Mouse (Mus musculus): ENCODE measurements around the gene Cblc. TPM values are rescaled to one million over a fixed set of nuclear protein-coding genes. Genes with fewer than 3 reads are reported as not detected.

Cblc gene
- polyA plus RNA-seq (2014; fragmentation: Nextera tagmentation; extraction: Ambion mirVana): 0.28 and 0.84 TPM in 2 replicates

- no peak within 1 kb of the TSS for H3K27ac ChIP-seq (ENCODE audit: low read depth, low read length)
- H3K4me1 ChIP-seq (replicated peaks; ENCODE audit: control insufficient read depth, insufficient read depth, low read length): no peaks in the 10 kb centered on the region
- H3K4me2 ChIP-seq (ENCODE audit: low read depth, low read length, severe bottlenecking): no peak within 1 kb of the TSS
- H3K9me3 ChIP-seq (ENCODE audit: control insufficient read depth, low read length): no peaks in the 10 kb centered on the region
- ATAC-seq (replicated peaks; ENCODE audit: low FRiP score): 0 out of 2 replicates have a peak, but pooled peaks have one; percentile 18
- H3K9ac ChIP-seq (ENCODE audit: low read length): no peak within 1 kb of the TSS
- no peaks in the 10 kb centered on the region for H3K36me3 ChIP-seq (ENCODE audit: control insufficient read depth, insufficient read depth, low read length)
- DNase-seq (ENCODE audit: low spot score): peak; percentile 86
- no peak within 1 kb of the TSS for H3K4me3 ChIP-seq (ENCODE audit: low read depth, low read length)
- WGBS: 4% methylated on average over 32 of the region's 32 CpGs
- H3K27me3 ChIP-seq (ENCODE audit: control insufficient read depth, insufficient read depth, low read length): peaks cover 17% of the 10 kb centered on the region
Observed at GRCm38 (mm10) chr7:19796697-19797588, at the start of gene Cblc. TSS of gene Cblc (minus strand) at chr7:19796809.

- no peaks in the 10 kb centered on the region for H3K36me3 ChIP-seq (ENCODE audit: control insufficient read depth, insufficient read depth, low read length)
- WGBS: 69% methylated on average over 15 of the region's 15 CpGs
- H3K9me3 ChIP-seq (ENCODE audit: control insufficient read depth, low read length): no peaks in the 10 kb centered on the region
- DNase-seq (ENCODE audit: low spot score) (peak; percentile 48), ATAC-seq (replicated peaks; ENCODE audit: low FRiP score) (no peak)
- H3K4me2 ChIP-seq (ENCODE audit: low read depth, low read length, severe bottlenecking): no peak overlapping the region
- H3K9ac ChIP-seq (ENCODE audit: low read length): no peak overlapping the region
- H3K27me3 ChIP-seq (ENCODE audit: control insufficient read depth, insufficient read depth, low read length): 0 out of 2 replicates have a peak, but pooled peaks cover 2% of the 10 kb centered on the region
- no peak overlapping the region for H3K27ac ChIP-seq (ENCODE audit: low read depth, low read length)
- no peak overlapping the region for H3K4me3 ChIP-seq (ENCODE audit: low read depth, low read length)
- H3K4me1 ChIP-seq (replicated peaks; ENCODE audit: control insufficient read depth, insufficient read depth, low read length): 0 out of 2 replicates have a peak, but pooled peaks cover 2% of the 10 kb centered on the region
Observed at GRCm38 (mm10) chr7:19844521-19845171, 48.0 kb upstream of the Cblc start.

- no peak overlapping the region for H3K9ac ChIP-seq (ENCODE audit: low read length)
- 5% methylated on average over 11 of the region's 11 CpGs for WGBS
- 0 out of 2 replicates have a peak, but pooled peaks cover 2% of the 10 kb centered on the region for H3K27me3 ChIP-seq (ENCODE audit: control insufficient read depth, insufficient read depth, low read length)
Observed at GRCm38 (mm10) chr7:19843561-19843960, 47.0 kb upstream of the Cblc start.

GRCm38 (mm10) chr7:19842885-19843504 is 46.4 kb upstream of the Cblc start:
- H3K27ac ChIP-seq (ENCODE audit: low read depth, low read length): no peak overlapping the region
- 0 out of 2 replicates have a peak, but pooled peaks cover 2% of the 10 kb centered on the region for H3K4me1 ChIP-seq (replicated peaks; ENCODE audit: control insufficient read depth, insufficient read depth, low read length)
- no peaks in the 10 kb centered on the region for H3K36me3 ChIP-seq (ENCODE audit: control insufficient read depth, insufficient read depth, low read length)
- 29% methylated on average over 19 of the region's 19 CpGs for WGBS
- no peak overlapping the region for H3K9ac ChIP-seq (ENCODE audit: low read length)
- no peak for ATAC-seq (replicated peaks; ENCODE audit: low FRiP score)
- H3K4me3 ChIP-seq (ENCODE audit: low read depth, low read length): no peak overlapping the region
- no peak overlapping the region for H3K4me2 ChIP-seq (ENCODE audit: low read depth, low read length, severe bottlenecking)
- 0 out of 2 replicates have a peak, but pooled peaks cover 2% of the 10 kb centered on the region for H3K27me3 ChIP-seq (ENCODE audit: control insufficient read depth, insufficient read depth, low read length)
- H3K9me3 ChIP-seq (ENCODE audit: control insufficient read depth, low read length): no peaks in the 10 kb centered on the region
- peak; percentile 50 for DNase-seq (ENCODE audit: low spot score)

More at GRCm38 (mm10) chr7:19843561-19843960, 47.0 kb upstream of the Cblc start:
- no peaks in the 10 kb centered on the region for H3K9me3 ChIP-seq (ENCODE audit: control insufficient read depth, low read length)
- ATAC-seq (replicated peaks; ENCODE audit: low FRiP score) (peak; percentile 61), DNase-seq (ENCODE audit: low spot score) (peak; percentile 86)
- no peak overlapping the region for H3K27ac ChIP-seq (ENCODE audit: low read depth, low read length)
- H3K4me1 ChIP-seq (replicated peaks; ENCODE audit: control insufficient read depth, insufficient read depth, low read length): 0 out of 2 replicates have a peak, but pooled peaks cover 2% of the 10 kb centered on the region
- no peak overlapping the region for H3K4me2 ChIP-seq (ENCODE audit: low read depth, low read length, severe bottlenecking)
- no peaks in the 10 kb centered on the region for H3K36me3 ChIP-seq (ENCODE audit: control insufficient read depth, insufficient read depth, low read length)
- no peak overlapping the region for H3K4me3 ChIP-seq (ENCODE audit: low read depth, low read length)

GRCm38 (mm10) chr7:19841686-19842413 is 45.2 kb upstream of the Cblc start:
- Histone ChIP-seq H3K36me3 (ENCODE audit: control insufficient read depth, insufficient read depth, low read length) (no peaks in the 10 kb centered on the region), H3K27me3 (ENCODE audit: control insufficient read depth, insufficient read depth, low read length) (0 out of 2 replicates have a peak, but pooled peaks cover 2% of the 10 kb centered on the region), H3K4me3 (ENCODE audit: low read depth, low read length) (no peak overlapping the region), H3K4me2 (ENCODE audit: low read depth, low read length, severe bottlenecking) (no peak overlapping the region), H3K9me3 (ENCODE audit: control insufficient read depth, low read length) (no peaks in the 10 kb centered on the region), H3K4me1 (replicated peaks; ENCODE audit: control insufficient read depth, insufficient read depth, low read length) (0 out of 2 replicates have a peak, but pooled peaks cover 2% of the 10 kb centered on the region), H3K9ac (ENCODE audit: low read length) (no peak overlapping the region), H3K27ac (ENCODE audit: low read depth, low read length) (no peak overlapping the region)
- ATAC-seq (replicated peaks; ENCODE audit: low FRiP score): no peak
- peak; percentile 46 for DNase-seq (ENCODE audit: low spot score)
- 83% methylated on average over 21 of the region's 21 CpGs for WGBS

DNA sequence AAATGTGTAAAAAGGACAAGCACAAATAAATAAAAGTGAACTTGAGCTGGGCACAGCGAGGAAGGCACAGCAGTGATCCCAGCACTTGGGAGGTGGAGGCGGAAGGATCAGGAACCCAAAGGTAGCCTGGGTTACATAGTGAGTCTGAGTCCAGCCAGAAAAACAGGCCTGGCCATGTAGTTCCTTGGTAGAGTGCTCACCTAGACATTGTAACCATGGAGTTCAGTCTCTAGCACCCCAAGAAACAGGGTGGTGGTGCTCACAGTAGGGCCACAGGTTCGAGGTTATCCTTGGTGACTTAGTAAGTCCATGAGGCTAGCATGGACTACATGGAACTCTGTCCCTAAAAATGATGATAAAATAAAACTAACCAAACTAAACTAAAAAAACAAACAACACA is 44.3 kb upstream of the Cblc start:
- Histone ChIP-seq H3K4me2 (ENCODE audit: low read depth, low read length, severe bottlenecking) (no peak overlapping the region), H3K36me3 (ENCODE audit: control insufficient read depth, insufficient read depth, low read length) (no peaks in the 10 kb centered on the region), H3K9me3 (ENCODE audit: control insufficient read depth, low read length) (no peaks in the 10 kb centered on the region), H3K27me3 (ENCODE audit: control insufficient read depth, insufficient read depth, low read length) (0 out of 2 replicates have a peak, but pooled peaks cover 2% of the 10 kb centered on the region), H3K27ac (ENCODE audit: low read depth, low read length) (no peak overlapping the region), H3K9ac (ENCODE audit: low read length) (no peak overlapping the region), H3K4me3 (ENCODE audit: low read depth, low read length) (no peak overlapping the region), H3K4me1 (replicated peaks; ENCODE audit: control insufficient read depth, insufficient read depth, low read length) (0 out of 2 replicates have a peak, but pooled peaks cover 2% of the 10 kb centered on the region)
- no peak for DNase-seq (ENCODE audit: low spot score)
- WGBS: 82% methylated on average over 3 of the region's 3 CpGs
- no peak for ATAC-seq (replicated peaks; ENCODE audit: low FRiP score)

GRCm38 (mm10) chr7:19840371-19840770 is 43.8 kb upstream of the Cblc start:
- Histone ChIP-seq H3K4me2 (ENCODE audit: low read depth, low read length, severe bottlenecking) (no peak overlapping the region), H3K27ac (ENCODE audit: low read depth, low read length) (no peak overlapping the region), H3K36me3 (ENCODE audit: control insufficient read depth, insufficient read depth, low read length) (no peaks in the 10 kb centered on the region), H3K27me3 (ENCODE audit: control insufficient read depth, insufficient read depth, low read length) (0 out of 2 replicates have a peak, but pooled peaks cover 2% of the 10 kb centered on the region), H3K4me3 (ENCODE audit: low read depth, low read length) (no peak overlapping the region), H3K4me1 (replicated peaks; ENCODE audit: control insufficient read depth, insufficient read depth, low read length) (0 out of 2 replicates have a peak, but pooled peaks cover 2% of the 10 kb centered on the region), H3K9ac (ENCODE audit: low read length) (no peak overlapping the region), H3K9me3 (ENCODE audit: control insufficient read depth, low read length) (no peaks in the 10 kb centered on the region)
- ATAC-seq (replicated peaks; ENCODE audit: low FRiP score) (no peak), DNase-seq (ENCODE audit: low spot score) (no peak)
- whole genome bisulfite sequencing: 77% methylated on average over 4 of the region's 4 CpGs

- H3K36me3 ChIP-seq (ENCODE audit: control insufficient read depth, insufficient read depth, low read length): no peaks in the 10 kb centered on the region
- WGBS: 66% methylated on average over 3 of the region's 3 CpGs
- no peak overlapping the region for H3K4me2 ChIP-seq (ENCODE audit: low read depth, low read length, severe bottlenecking)
- DNase-seq (ENCODE audit: low spot score): no peak
- H3K9ac ChIP-seq (ENCODE audit: low read length): no peak overlapping the region
- H3K27me3 ChIP-seq (ENCODE audit: control insufficient read depth, insufficient read depth, low read length): no peaks in the 10 kb centered on the region
- no peak overlapping the region for H3K4me3 ChIP-seq (ENCODE audit: low read depth, low read length)
- ATAC-seq (replicated peaks; ENCODE audit: low FRiP score): no peak
- no peak overlapping the region for H3K27ac ChIP-seq (ENCODE audit: low read depth, low read length)
- H3K9me3 ChIP-seq (ENCODE audit: control insufficient read depth, low read length): no peaks in the 10 kb centered on the region
- H3K4me1 ChIP-seq (replicated peaks; ENCODE audit: control insufficient read depth, insufficient read depth, low read length): no peaks in the 10 kb centered on the region
Observed at GRCm38 (mm10) chr7:19836843-19837242, 40.2 kb upstream of the Cblc start.

Data from forebrain, embryonic 11.5 days (tissue).